Mouse (Mus musculus): ENCODE results near the gene Lrba. TPM values are rescaled to one million over a fixed set of nuclear protein-coding genes. Genes with fewer than 3 reads are reported as not detected.

Gene Lrba
- total RNA-seq, 2 experiments from 2014 or later: 18.4 to 19.3 TPM

GRCm38 (mm10) chr3:86547251-86547791, 322.8 kb downstream of the Lrba start:
- DNase-seq (ENCODE audit: extremely low spot score in 1 of 2, low spot score in 2 of 2): peak in 1 of 2 experiments; percentile 20
- intact Hi-C loops (cut with DNase I): loop anchor here (10.0 kb wide), 1 partner anchor 207 kb away; no protein-coding TSS in a partner anchor

GRCm38 (mm10) chr3:86548091-86549015, 323.9 kb downstream of the Lrba start, which contains the start of gene Mab21l2:
TSS of gene Mab21l2 (minus strand) at chr3:86548629.
- DNase-seq (ENCODE audit: extremely low spot score in 1 of 2, low spot score in 2 of 2): peak in 1 of 2 experiments; percentile 23
- intact Hi-C loops (cut with DNase I): loop anchor here (10.0 kb wide), 1 partner anchor 206 kb away; no protein-coding TSS in a partner anchor

- intact Hi-C loops (cut with DNase I): no loop called here
- no peak for DNase-seq (ENCODE audit: extremely low spot score in 1 of 2, low spot score in 2 of 2)
Measured at GRCm38 (mm10) chr3:86550301-86551010, 326.0 kb downstream of the Lrba start.

GRCm38 (mm10) chr3:86551011-86551728, 326.7 kb downstream of the Lrba start:
- intact Hi-C loops (cut with DNase I): no loop called here
- DNase-seq (ENCODE audit: extremely low spot score in 1 of 2, low spot score in 2 of 2): no peak

- intact Hi-C loops (cut with DNase I): no loop called here
- no peak for DNase-seq (ENCODE audit: extremely low spot score in 1 of 2, low spot score in 2 of 2)
Measured at GRCm38 (mm10) chr3:86552170-86552569, 327.7 kb downstream of the Lrba start.

- intact Hi-C loops (cut with DNase I): no loop called here
Measured at GRCm38 (mm10) chr3:86558976-86559375, 334.5 kb downstream of the Lrba start.

GRCm38 (mm10) chr3:86559635-86560034, 335.2 kb downstream of the Lrba start:
- DNase-seq (ENCODE audit: extremely low spot score in 1 of 2, low spot score in 2 of 2): no peak
- intact Hi-C loops (cut with DNase I): no loop called here

More at GRCm38 (mm10) chr3:86558976-86559375, 334.5 kb downstream of the Lrba start:
- DNase-seq (ENCODE audit: extremely low spot score in 1 of 2, low spot score in 2 of 2): no peak

- no peak for DNase-seq (ENCODE audit: extremely low spot score in 1 of 2, low spot score in 2 of 2)
- intact Hi-C loops (cut with DNase I): no loop called here
Measured at GRCm38 (mm10) chr3:86560281-86561022, 336.0 kb downstream of the Lrba start.

- no peak for DNase-seq (ENCODE audit: extremely low spot score in 1 of 2, low spot score in 2 of 2)
- intact Hi-C loops (cut with DNase I): no loop called here
Measured at GRCm38 (mm10) chr3:86561023-86561344, 336.5 kb downstream of the Lrba start.

- no peak for DNase-seq (ENCODE audit: extremely low spot score in 1 of 2, low spot score in 2 of 2)
- intact Hi-C loops (cut with DNase I): no loop called here
Measured at GRCm38 (mm10) chr3:86561396-86561795, 336.9 kb downstream of the Lrba start.

GRCm38 (mm10) chr3:86567312-86567711, 342.8 kb downstream of the Lrba start:
- intact Hi-C loops (cut with DNase I): no loop called here
- DNase-seq (ENCODE audit: extremely low spot score in 1 of 2, low spot score in 2 of 2): no peak

GRCm38 (mm10) chr3:86571518-86571917, 347.0 kb downstream of the Lrba start:
- DNase-seq (ENCODE audit: extremely low spot score in 1 of 2, low spot score in 2 of 2): no peak
- intact Hi-C loops (cut with DNase I): no loop called here

GRCm38 (mm10) chr3:86572519-86573244, 348.2 kb downstream of the Lrba start:
- intact Hi-C loops (cut with DNase I): no loop called here
- DNase-seq (ENCODE audit: extremely low spot score in 1 of 2, low spot score in 2 of 2): no peak

GRCm38 (mm10) chr3:86575312-86575711, 350.8 kb downstream of the Lrba start:
- intact Hi-C loops (cut with DNase I): no loop called here

GRCm38 (mm10) chr3:86602284-86602683, 377.8 kb downstream of the Lrba start:
- DNase-seq (ENCODE audit: extremely low spot score in 1 of 2, low spot score in 2 of 2): peak in 1 of 2 experiments; percentile 4
- intact Hi-C loops (cut with DNase I): no loop called here

More at GRCm38 (mm10) chr3:86575312-86575711, 350.8 kb downstream of the Lrba start:
- DNase-seq (ENCODE audit: extremely low spot score in 1 of 2, low spot score in 2 of 2): no peak

GRCm38 (mm10) chr3:86605775-86606174, 381.3 kb downstream of the Lrba start:
- intact Hi-C loops (cut with DNase I): no loop called here
- DNase-seq (ENCODE audit: extremely low spot score in 1 of 2, low spot score in 2 of 2): no peak

GRCm38 (mm10) chr3:86627008-86627743, 402.7 kb downstream of the Lrba start:
- intact Hi-C loops (cut with DNase I): no loop called here
- no peak for DNase-seq (ENCODE audit: extremely low spot score in 1 of 2, low spot score in 2 of 2)
